Mouse (Mus musculus) left cerebral cortex, adult 18-20 months (tissue): Measurements from ENCODE around the gene Fh1. TPM values are rescaled to one million over a fixed set of nuclear protein-coding genes. Genes with fewer than 3 reads are reported as not detected.

ENCODE experiments used
- DNase-seq, 2 experiments: peaks; one replicate each; pipeline ENCODE4 v3.0.0; 2021 to 2022; ENCODE audit warnings: low spot score in 2 of 2, mixed read lengths in 1 of 2
- total RNA-seq, 2 experiments: library from RNA; stranded (reverse); gene quantifications; 2 replicates each; pipeline ENCODE4 v1.2.3; 2021

Gene Fh1
- total RNA-seq, 2 experiments from 2014 or later, result 83.8 to 88.1 TPM

- no peak for DNase-seq
Observed at GRCm38 (mm10) chr1:175625990-175626692, 706 bp upstream of the Fh1 start.

GRCm38 (mm10) chr1:175623656-175624055, 1.8 kb downstream of the Fh1 start:
- no peak for DNase-seq

GRCm38 (mm10) chr1:175619814-175620431, 5.5 kb downstream of the Fh1 start, which contains the start of gene Kmo:
TSS of gene Kmo (plus strand) at chr1:175620381.
- DNase-seq, result no peak

GRCm38 (mm10) chr1:175614992-175615391, 10.4 kb downstream of the Fh1 start:
- DNase-seq, result no peak

DNA sequence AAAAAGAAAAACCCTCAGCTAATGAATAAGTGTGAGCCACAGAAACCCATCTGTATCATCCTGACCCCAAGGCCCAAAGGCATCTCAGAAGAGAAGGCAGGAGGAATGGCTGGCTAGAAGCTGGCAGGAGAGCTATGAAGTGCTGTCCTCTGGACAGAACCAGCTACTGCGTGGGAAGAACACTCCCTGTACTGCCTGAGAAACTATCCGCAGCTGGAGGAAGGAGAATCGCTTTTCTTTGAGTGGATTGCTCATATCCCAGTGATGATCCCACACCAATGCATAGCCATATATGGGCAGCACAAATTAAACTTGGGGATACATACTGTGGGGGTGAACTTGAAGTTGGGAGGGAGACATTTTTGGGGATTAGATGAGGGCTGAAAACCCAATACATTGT, 16.7 kb downstream of the Fh1 start:
- DNase-seq, result no peak

DNA sequence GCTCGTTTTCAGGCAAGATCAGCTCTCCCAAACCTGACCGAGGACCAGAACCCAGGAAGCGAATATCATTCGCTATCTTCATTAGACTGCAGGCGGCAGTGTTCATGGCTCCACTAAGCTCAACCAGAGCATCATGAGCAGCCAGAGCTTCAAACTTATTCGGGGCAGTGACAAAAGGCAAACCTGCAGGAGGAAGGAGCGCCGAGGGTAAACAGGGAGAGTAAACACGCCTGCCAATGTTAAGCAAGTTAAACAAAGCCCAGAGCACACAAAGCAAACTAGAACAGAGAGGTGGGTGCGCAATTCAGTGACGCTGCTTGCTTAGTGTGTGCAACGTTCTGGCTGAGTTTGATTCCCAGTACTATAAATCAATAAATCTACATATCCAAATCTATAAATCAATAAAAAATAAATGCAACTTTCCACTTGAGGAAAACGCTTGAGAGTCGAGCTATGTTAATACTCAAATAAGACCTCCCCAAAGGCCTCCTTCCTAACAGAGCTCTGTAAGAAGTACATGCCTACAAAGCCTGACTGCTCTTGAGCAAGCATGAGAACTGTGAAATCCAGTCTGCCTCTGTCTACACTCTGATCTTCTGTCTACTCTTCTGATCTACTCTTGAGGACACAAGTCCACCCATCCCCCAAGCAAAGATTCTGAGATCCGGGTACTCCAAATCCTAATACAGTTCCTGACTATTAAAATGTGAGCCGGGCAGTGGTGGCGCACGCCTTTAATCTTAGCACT, 17.4 kb downstream of the Fh1 start:
- no peak for DNase-seq

- DNase-seq, result no peak
Observed at GRCm38 (mm10) chr1:175607308-175607707, 18.1 kb downstream of the Fh1 start.

DNA sequence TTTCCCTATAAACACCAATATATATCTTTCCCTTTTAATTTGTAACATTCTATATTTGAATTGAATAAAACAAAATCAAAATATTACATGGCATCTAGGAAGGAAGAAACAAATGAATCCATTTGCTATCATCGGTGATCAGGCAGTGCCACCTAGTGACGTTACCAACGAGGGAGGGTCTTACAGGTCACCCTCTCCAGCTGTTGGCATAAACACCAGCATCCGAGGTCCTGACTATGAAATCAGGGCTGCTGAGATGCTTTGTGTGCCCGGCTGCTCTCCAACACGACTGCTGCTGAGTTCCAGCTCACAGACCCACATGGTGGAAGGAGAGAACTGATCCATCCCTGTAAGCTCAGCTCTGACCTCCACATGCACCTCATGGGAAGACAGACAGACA, 22.0 kb downstream of the Fh1 start:
- peak in 1 of 2 experiments; percentile 27 for DNase-seq

- no peak for DNase-seq
Observed at GRCm38 (mm10) chr1:175602231-175602630, 23.2 kb downstream of the Fh1 start.

DNA sequence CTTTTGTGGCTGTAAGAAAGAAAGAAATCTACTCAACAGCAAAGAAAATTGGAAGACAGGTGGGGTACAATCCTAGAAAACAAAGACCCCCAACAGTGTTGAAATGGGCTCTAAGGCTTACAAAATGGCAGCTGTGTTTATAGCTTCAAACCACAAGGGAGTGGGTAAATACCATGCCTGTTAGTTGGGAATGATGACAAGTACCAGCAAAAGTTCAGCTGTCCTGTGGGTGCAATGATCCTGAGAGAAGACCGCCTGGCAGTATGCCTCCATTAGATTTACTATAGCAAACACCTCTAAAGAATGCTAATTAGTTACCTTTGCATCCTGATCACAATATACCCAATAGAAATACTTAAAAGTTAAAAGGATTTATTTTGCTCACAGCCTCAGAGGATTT, 32.6 kb downstream of the Fh1 start:
- DNase-seq, result no peak

- no peak for DNase-seq
Observed at GRCm38 (mm10) chr1:175586656-175587055, 38.8 kb downstream of the Fh1 start.

DNA sequence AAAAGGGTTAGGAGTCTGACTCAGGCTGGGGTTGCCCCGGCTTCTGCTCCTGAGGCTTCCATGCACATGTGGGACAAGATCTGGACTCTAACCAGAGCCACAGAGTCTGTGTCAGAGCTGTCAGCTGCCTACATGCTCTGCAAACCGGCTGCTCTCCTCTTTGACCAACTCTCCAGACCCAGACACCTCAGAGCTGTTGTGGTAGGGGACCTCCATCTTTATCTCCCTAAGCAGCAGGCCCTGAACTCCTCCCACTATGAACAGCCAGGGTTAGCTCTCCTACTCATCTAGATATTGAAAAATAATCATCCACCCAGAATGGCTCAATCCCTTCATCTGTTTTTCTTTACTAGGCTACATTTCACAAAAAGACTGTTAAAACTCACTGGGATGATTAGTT, 40.2 kb downstream of the Fh1 start:
- DNase-seq, result no peak

- DNase-seq, result no peak
Observed at GRCm38 (mm10) chr1:175582799-175583198, 42.6 kb downstream of the Fh1 start.

- DNase-seq, result peak; percentile 24 to 28
Observed at GRCm38 (mm10) chr1:175580346-175580745, 45.1 kb downstream of the Fh1 start.

GRCm38 (mm10) chr1:175579598-175580235, 45.7 kb downstream of the Fh1 start:
- DNase-seq, result peak; percentile 21 to 30

DNA sequence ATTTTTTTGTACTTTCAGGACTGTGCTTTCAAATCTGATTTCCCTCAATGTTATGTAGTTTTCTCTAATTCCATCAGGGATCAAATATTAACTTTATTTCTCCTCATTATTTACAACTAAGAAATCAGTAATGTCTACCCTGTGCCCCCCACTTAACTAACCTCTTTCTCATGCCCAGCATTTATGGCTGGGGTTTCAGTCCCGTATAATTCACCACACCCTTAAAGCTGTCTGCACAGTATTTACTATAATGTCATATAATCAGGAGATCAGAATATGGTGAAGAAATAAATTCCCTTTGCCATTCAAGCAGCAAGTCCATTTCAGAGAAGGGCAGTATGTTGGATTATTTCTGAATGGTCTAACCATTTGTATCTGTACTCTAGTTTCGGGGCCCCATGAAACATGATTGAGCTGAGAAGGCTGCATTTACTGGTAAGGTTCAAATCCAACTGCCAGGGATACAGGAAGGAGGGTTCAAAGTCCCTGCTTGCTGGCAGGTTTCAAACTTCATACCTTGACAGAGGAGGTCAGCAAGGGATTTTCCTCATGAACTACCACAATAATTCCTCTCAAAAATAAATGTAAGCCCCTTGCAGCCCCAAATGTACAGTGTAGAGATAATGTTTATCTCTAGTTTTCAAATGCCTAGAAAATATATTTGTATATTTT, 46.9 kb downstream of the Fh1 start:
- DNase-seq, result no peak

- DNase-seq, result no peak
Observed at GRCm38 (mm10) chr1:175574129-175574528, 51.3 kb downstream of the Fh1 start.

DNA sequence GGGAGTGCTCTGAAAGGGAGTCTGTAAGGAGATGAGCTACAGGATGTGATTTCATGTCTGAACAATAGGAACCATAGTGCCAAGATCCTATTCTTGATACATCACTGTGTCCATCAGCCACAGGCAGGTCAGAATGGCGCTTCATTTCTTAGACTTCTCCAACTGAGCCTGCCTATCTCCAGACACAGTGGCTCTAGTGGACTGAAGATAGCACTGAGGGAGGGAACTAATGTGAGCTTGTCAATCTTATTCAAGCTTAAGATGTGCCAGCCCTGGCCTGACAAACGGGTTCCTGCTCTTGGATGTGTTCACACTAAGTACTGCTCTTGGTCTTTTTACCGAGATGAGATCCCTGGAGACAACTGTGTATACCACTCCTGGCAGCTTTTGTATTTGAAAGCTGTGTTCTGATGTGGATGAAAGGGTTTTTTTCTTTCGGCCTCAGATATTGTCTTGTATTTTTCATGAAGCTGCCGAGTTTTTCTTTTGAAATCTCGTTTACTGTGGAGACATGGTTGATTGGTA, 59.8 kb downstream of the Fh1 start:
- no peak for DNase-seq

GRCm38 (mm10) chr1:175564321-175564720, 61.1 kb downstream of the Fh1 start:
- no peak for DNase-seq

GRCm38 (mm10) chr1:175562379-175562778, 63.1 kb downstream of the Fh1 start:
- DNase-seq, result no peak

DNA sequence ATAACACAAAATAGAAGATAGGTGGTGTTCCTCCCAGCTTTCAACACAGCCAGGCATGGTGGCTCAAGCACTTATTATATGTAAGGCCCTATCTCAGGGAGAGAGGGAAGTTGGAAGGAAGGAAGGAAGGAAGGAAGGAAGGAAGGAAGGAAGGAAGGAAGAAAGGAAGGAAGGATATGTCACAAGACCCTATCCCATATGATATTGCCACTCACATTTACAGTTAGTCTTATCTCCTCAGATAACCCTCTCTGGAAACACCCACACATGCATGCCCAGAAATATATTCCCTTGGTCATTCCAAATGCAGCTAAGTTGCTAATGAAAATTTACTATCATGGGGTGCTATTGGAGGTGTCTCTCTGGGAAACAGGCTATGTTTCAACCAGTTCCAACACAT, 63.6 kb downstream of the Fh1 start:
- DNase-seq, result no peak
